Mouse (Mus musculus): ENCODE measurements around the gene Ergic1.
A peak's percentile ranks its signal among the peaks of the same experiment; 100 is the strongest.

Ergic1 gene

GRCm38 (mm10) chr17:26540083-26540482 lies 21.2 kb upstream of the Ergic1 start:
- DNase-seq, result no peak

- no peak for DNase-seq
Observed at GRCm38 (mm10) chr17:26544319-26544963, 16.8 kb upstream of the Ergic1 start.

- peak; percentile 70 for DNase-seq
Observed at GRCm38 (mm10) chr17:26547771-26548170, 13.5 kb upstream of the Ergic1 start.

DNA sequence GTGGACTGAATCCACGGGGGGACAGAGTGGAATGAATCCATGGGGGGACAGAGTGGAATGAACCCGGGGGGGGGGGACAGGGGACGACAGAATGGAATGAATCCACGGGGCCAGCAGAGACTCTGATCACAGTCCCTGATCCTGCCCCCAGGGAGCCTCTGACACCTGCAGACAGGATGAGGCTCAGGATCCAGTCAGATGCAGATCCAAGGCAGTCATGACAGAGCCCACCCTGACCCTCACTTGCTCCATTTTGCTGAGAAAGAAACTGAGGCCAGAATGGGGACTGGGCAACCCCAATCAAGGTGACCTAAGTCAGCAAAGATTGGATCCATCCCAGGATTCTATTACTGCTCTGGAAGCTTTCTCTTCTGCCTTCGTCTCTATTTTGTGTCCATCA lies 12.7 kb upstream of the Ergic1 start:
- DNase-seq, result no peak

DNA sequence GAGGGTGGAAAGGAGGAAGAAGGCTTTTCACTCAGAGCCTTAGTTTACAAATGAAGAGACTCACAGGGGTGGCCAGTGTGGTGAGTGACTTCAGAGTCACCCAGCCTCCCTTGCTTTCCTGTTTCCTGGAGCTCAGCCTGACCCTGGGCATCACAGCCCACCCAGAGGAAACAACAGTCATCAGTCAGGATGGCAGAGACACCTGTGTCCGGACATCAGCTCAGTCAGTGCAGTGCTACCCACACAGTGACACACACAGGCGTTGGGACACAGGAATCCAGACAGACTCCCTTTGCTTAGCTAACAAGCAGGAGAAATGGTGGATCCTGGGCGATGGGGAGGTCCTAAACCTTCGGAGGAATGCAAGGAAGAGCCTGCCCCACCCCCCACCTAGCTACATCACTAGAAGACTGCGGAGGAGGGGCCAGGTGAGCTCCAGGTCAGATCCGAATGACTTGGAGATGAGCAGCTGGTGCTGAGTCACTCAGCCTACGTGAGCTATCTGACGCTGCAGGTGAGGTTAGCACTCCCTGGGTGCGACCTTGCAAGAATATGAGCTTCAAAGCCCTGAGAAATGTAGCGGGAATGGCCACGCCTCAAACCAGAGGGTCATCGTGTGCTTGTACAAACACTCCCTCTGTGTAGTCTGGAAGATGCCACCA lies 12.0 kb upstream of the Ergic1 start:
- peak; percentile 49 for DNase-seq

DNA sequence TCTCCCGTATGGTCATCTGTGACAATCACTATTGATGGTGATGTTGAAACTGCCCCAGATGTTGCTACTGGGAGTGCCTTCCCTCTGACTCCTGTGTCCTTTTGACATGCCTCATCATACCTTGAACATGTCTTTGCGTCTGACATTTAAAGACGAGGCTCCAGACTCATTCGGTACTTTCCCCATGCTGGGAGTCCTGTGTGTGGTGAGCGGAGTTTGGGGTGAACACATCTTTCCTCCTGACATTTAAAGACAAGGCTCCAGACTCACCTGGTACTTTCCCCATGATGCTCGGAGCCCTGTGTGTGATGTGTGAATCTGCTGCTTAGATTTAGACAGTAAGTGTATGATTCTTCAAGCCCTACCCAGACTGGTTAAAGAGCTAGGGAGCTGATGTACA lies 10.2 kb upstream of the Ergic1 start:
- DNase-seq, result no peak

- DNase-seq, result no peak
Observed at GRCm38 (mm10) chr17:26553033-26553432, 8.3 kb upstream of the Ergic1 start.

GRCm38 (mm10) chr17:26560526-26561289 lies 581 bp upstream of the Ergic1 start:
- no peak for DNase-seq

GRCm38 (mm10) chr17:26561651-26562181 lies 427 bp downstream of the Ergic1 start, which contains the start of gene Dusp1:
Gene Dusp1, minus strand, starts transcription at chr17:26562128.
- no peak for DNase-seq

- DNase-seq, result no peak
Observed at GRCm38 (mm10) chr17:26562292-26562691, 1.0 kb downstream of the Ergic1 start.

GRCm38 (mm10) chr17:26563476-26563875 lies 2.2 kb downstream of the Ergic1 start:
- DNase-seq, result no peak

GRCm38 (mm10) chr17:26564439-26564838 lies 3.1 kb downstream of the Ergic1 start:
- DNase-seq, result peak; percentile 54

DNA sequence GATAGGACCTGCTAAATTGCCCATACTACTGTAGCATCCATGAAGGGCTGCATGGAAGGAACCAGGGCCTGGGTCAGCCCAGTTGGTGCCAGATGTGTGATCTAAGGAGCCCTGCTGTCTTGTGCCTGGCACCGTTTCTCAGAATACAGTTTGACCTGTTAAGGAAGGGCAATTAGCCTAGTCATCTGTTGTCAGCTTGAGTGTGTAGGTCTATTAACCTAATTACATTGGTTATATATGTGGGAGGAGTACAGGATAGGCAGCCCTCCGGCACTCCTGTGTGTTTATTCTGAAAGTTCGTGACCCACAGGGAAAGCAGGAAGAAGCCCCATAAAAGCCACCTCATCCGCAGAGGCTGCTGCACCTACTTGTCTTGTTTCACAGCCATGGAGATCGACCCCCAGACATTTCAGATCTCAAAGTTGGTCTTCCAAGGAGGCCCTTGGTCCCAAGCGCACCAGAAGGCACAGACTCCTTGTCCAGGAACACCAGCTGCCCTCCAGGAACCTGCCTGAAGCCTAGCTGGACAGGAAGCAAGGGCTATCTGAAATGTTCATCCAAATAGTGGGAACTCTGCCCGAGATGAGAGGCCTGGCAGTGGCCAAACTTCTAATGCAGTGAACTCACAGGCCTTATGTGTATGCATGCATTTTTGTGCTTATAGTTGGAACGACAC lies 6.0 kb downstream of the Ergic1 start:
- DNase-seq, result no peak

- DNase-seq, result no peak
Observed at GRCm38 (mm10) chr17:26567818-26568173, 6.5 kb downstream of the Ergic1 start.

DNA sequence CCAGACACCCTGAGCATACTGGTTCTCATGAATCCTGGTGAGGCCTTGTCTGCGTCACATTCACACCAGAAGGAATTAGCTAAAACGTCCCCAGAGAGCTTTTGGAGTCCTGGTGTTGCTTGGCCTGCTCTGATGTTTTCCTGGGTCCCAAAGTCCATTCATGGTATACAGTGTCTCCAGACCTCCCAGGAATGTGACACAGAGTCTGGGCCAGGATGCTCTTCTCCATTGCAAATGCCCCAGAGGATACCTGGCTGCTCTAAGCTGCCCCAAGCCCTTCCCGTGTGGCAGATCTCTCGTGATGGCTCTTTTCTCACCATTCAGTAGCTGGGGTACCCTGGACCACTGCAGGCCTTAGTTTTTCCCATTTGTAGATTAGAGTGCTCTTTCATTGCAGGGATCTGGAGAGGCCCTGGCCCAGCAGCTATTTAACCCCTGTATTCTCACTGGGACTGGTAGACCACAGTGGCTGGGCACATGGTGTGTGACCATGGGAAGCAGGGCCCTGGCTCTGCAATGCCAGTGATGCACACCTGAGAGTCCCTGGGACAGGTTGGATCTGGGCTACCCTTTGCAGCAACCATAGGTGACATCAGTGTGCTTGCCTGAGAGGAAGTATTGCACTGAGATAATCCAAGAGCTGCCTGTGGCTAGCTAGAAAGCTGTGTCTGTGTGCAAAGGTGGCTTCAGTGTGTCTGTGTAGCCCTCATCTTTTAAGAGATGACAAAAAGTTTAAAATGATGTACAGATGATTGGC lies 8.5 kb downstream of the Ergic1 start:
- DNase-seq, result no peak

DNA sequence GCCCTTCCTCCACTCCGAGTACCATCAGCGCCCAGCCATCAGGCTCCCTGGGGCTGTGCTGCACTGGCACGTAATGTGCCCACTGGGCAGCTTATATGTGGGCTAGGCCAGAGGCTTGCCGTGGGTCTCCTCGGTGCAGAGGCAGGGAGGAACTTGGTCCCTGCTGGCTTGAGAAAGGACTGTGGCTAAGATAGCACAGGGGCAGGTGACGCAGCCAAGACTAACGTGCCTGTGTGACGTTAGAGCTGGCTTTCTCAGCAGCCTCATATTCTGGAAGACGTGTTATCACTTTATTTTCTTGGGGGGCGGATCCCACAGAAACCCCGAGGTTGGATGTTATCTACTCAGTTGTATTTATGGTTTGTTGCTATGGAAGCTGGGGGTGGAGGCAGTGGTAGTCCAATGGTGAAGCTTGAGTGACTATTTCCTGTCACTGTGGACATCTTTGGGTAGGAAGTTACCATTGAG lies 9.4 kb downstream of the Ergic1 start:
- no peak for DNase-seq

GRCm38 (mm10) chr17:26571377-26571776 lies 10.1 kb downstream of the Ergic1 start:
- DNase-seq, result peak; percentile 70

DNA sequence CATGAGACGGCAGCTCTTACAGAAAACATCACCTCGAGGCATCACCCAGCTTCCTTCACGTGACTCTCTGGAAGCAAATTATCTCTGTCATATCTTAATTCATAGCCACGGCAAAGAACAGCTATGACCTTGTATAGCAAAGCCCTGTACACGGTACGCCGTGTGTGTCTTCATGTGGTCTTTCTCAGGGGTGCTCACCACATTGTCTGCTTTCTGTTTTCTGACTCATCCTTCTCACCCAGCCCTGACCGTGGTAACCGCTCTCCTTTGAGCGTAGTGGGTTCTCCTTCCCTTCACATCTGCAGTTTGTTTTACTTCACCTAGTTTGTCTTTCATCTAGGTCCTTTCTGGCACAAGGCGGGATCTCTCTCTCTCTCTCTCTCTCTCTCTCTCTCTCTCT lies 11.0 kb downstream of the Ergic1 start:
- no peak for DNase-seq

- DNase-seq, result no peak
Observed at GRCm38 (mm10) chr17:26574118-26574517, 12.8 kb downstream of the Ergic1 start.

GRCm38 (mm10) chr17:26574701-26575100 lies 13.4 kb downstream of the Ergic1 start:
- DNase-seq, result no peak

DNA sequence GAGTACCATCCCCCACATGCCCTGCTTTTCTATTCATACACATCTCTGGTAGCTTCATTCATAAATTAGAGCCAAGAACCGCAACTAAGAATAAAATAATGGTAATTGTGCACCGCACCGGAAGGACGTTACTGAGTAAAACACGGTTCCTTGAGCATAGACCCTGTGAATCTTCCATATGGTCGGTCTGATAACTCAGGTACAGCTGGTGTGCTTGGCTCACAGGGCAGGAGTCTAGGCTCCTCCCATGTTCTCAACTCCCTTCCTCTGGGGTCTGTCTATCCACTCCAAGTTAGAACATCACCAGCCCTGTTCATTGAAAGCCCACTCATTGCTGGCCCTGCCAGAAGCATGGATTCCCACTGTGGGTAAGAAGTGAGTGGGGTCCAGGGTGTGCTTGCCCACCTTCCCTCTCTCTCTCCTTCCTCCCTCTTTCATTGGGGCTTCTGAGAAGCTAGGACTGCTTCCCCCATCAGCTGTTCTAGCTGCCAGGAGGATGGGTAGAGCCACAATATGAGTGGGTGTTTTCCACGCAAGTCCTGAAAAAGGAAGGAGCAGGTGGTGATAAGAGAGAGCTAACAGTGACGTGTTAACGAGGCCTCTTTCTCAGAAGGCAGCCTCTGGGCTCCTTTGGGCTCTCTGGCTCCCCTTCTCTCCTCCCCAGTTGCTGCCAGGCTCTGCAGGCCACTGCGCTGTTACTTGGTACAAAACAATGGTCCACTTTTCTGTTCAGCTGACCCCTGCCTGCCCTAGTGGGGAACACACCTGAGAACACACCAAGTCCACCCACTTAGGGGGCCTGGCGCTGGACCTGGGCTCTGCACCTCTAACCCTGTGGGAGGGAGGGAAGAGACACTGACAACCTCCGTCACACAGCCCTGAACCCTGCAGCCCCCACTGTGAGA lies 14.7 kb downstream of the Ergic1 start:
- DNase-seq, result no peak
